Mouse (Mus musculus) heart, embryonic 14.5 days (tissue): ENCODE measurements around the gene Ccdc177. TPM values are rescaled to one million over a fixed set of nuclear protein-coding genes. Genes with fewer than 3 reads are reported as not detected.

ENCODE experiments used
- ATAC-seq: fragments of 200-750 bp; cut with Nextera tagmentation; 2 replicates; pipeline ENCODE4 v1.8.0; 2017; ENCODE audit warnings: low read depth, moderate TSS enrichment; ENCODE audit not compliant: insufficient number of reproducible peaks, insufficient read depth, low FRiP score
- H3K27ac ChIP-seq, 2 experiments: fragments of 200-500 bp in 1 of 2; fragments of 300-500 bp in 1 of 2; sonication (generic) in 1 of 2; replicated peaks in 1 of 2; 2 replicates each; pipeline ENCODE4 v1.5.1; 2012 to 2014; ENCODE audit warnings: low read depth in 2 of 2, low read length in 2 of 2, control low read depth in 1 of 2, mild to moderate bottlenecking in 1 of 2, mixed read lengths in 1 of 2; ENCODE audit not compliant: control insufficient read depth in 1 of 2, insufficient read depth in 1 of 2
- H3K27me3 ChIP-seq: fragments of 300-500 bp; sonication (generic); 2 replicates; pipeline ENCODE4 v1.6.1; 2014; ENCODE audit warnings: mild to moderate bottlenecking, low read length, control low read depth; ENCODE audit not compliant: control insufficient read depth, insufficient read depth
- H3K36me3 ChIP-seq: fragments of 300-500 bp; sonication (generic); 2 replicates; pipeline ENCODE4 v1.6.1; 2014; ENCODE audit warnings: mild to moderate bottlenecking, control low read depth, low read length, mixed read lengths; ENCODE audit not compliant: control insufficient read depth, insufficient read depth
- H3K4me1 ChIP-seq, 2 experiments: fragments of 200-500 bp in 1 of 2; fragments of 300-500 bp in 1 of 2; sonication (generic) in 1 of 2; 2 replicates each; pipeline ENCODE4 v1.6.1; 2012 to 2014; ENCODE audit warnings: low read length in 2 of 2, control low read depth in 1 of 2, mixed read lengths in 1 of 2; ENCODE audit not compliant: control insufficient read depth in 2 of 2, insufficient read depth in 2 of 2
- H3K4me2 ChIP-seq: fragments of 300-500 bp; sonication (generic); 2 replicates; pipeline ENCODE4 v1.6.1; 2014; ENCODE audit warnings: mild to moderate bottlenecking, low read length
- H3K4me3 ChIP-seq, 2 experiments: fragments of 200-500 bp in 1 of 2; fragments of 300-500 bp in 1 of 2; sonication (generic) in 1 of 2; 2 replicates each; pipeline ENCODE4 v1.5.1; 2012 to 2014; ENCODE audit warnings: low read length in 2 of 2, mild to moderate bottlenecking in 2 of 2, control low read depth in 1 of 2, low read depth in 1 of 2, moderate library complexity in 1 of 2; ENCODE audit not compliant: control insufficient read depth in 1 of 2, insufficient read depth in 1 of 2
- H3K9ac ChIP-seq: fragments of 300-500 bp; sonication (generic); 2 replicates; pipeline ENCODE4 v1.6.1; 2014; ENCODE audit warnings: mild to moderate bottlenecking, low read length
- H3K9me3 ChIP-seq: fragments of 300-500 bp; sonication (generic); 2 replicates; pipeline ENCODE4 v1.6.1; 2016; ENCODE audit warnings: low read length, control low read depth; ENCODE audit not compliant: control insufficient read depth
- WGBS: fragments of 180-500 bp; shearing (Covaris S2); extraction: QIAGEN DNeasy Blood & Tissue Kit; methylation state at CpG from one replicate; pipeline ENCODE4 v1.1.7; 2014; 5-methylcytosine and 5-hydroxymethylcytosine counted together
- polyA plus RNA-seq: library from polyadenylated mRNA; unstranded; fragments of >200 nt; fragmentation: Nextera tagmentation; extraction: Ambion mirVana; gene quantifications from 2 replicates; pipeline ENCODE4 v1.2.1, GENCODE M21; 2014

Gene Ccdc177
- polyA plus RNA-seq, 1 experiment from 2014 or later: not detected

GRCm38 (mm10) chr12:80720507-80720906 lies 40.0 kb downstream of the Ccdc177 start:
- Histone ChIP-seq H3K4me1 (peaks cover 6 to 8% of the 10 kb centered on the region in 2 experiments; a peak in 3 of 4 replicates), H3K4me3 (no peak overlapping the region), H3K27ac (no peak overlapping the region), H3K4me2 (no peak overlapping the region), H3K36me3 (no peaks in the 10 kb centered on the region), H3K9me3 (no peaks in the 10 kb centered on the region), H3K9ac (no peak overlapping the region), H3K27me3 (0 out of 2 replicates have a peak, but pooled peaks cover 5% of the 10 kb centered on the region)
- ATAC-seq: no peak
- 75% methylated on average over 12 of the region's 12 CpGs for WGBS

GRCm38 (mm10) chr12:80719141-80719540 lies 41.3 kb downstream of the Ccdc177 start:
- no peak overlapping the region for H3K9ac ChIP-seq
- H3K4me2 ChIP-seq: no peak overlapping the region
- no peak overlapping the region for H3K27ac ChIP-seq
- no peaks in the 10 kb centered on the region for H3K27me3 ChIP-seq
- WGBS: 62% methylated on average over 2 of the region's 2 CpGs
- H3K36me3 ChIP-seq: no peaks in the 10 kb centered on the region
- no peaks in the 10 kb centered on the region for H3K9me3 ChIP-seq
- no peak overlapping the region for H3K4me3 ChIP-seq
- peaks cover 11 to 13% of the 10 kb centered on the region in 2 experiments; a peak in 3 of 4 replicates for H3K4me1 ChIP-seq
- ATAC-seq: no peak

GRCm38 (mm10) chr12:80715915-80716314 lies 44.6 kb downstream of the Ccdc177 start:
- Histone ChIP-seq H3K27me3 (no peaks in the 10 kb centered on the region), H3K27ac (peak overlapping the region in 1 of 2 experiments; percentile 71; a peak in 2 of 4 replicates), H3K4me3 (no peak overlapping the region), H3K9me3 (no peaks in the 10 kb centered on the region), H3K4me2 (no peak overlapping the region), H3K9ac (no peak overlapping the region; the same call in 1 of the 2 replicates), H3K36me3 (no peaks in the 10 kb centered on the region), H3K4me1 (peaks cover 11 to 13% of the 10 kb centered on the region in 2 experiments; a peak in 3 of 4 replicates)
- no peak; the same call in 1 of the 2 replicates for ATAC-seq
- WGBS: 23% methylated on average over 6 of the region's 6 CpGs

GRCm38 (mm10) chr12:80706915-80707604 lies 53.4 kb downstream of the Ccdc177 start:
- 37% methylated on average over 6 of the region's 6 CpGs for WGBS
- Histone ChIP-seq H3K27ac (no peak overlapping the region), H3K9ac (no peak overlapping the region), H3K4me3 (no peak overlapping the region), H3K4me2 (no peak overlapping the region), H3K27me3 (no peaks in the 10 kb centered on the region; the same call in 1 of the 2 replicates), H3K36me3 (no peaks in the 10 kb centered on the region), H3K9me3 (no peaks in the 10 kb centered on the region), H3K4me1 (peaks cover 8 to 13% of the 10 kb centered on the region in 2 experiments; a peak in 3 of 4 replicates)
- ATAC-seq: no peak

- Histone ChIP-seq H3K27ac (no peak overlapping the region), H3K36me3 (no peaks in the 10 kb centered on the region), H3K27me3 (no peaks in the 10 kb centered on the region; the same call in 1 of the 2 replicates), H3K4me1 (peaks cover 11 to 13% of the 10 kb centered on the region in 2 experiments; a peak in 3 of 4 replicates), H3K9me3 (no peaks in the 10 kb centered on the region), H3K4me3 (no peak overlapping the region), H3K4me2 (no peak overlapping the region), H3K9ac (no peak overlapping the region)
- no peak for ATAC-seq
- 51% methylated on average over 11 of the region's 11 CpGs for WGBS
Measured at GRCm38 (mm10) chr12:80706208-80706914, 54.1 kb downstream of the Ccdc177 start.

Other genes with a start within 250 kb of the Ccdc177 start
- gene Galnt16, start 242.4 kb downstream of the Ccdc177 start, polyA plus RNA-seq: 2.1 and 2.4 TPM in 2 replicates
- 19.4 and 21.7 TPM in 2 replicates for gene Slc39a9, start 116.8 kb downstream of the Ccdc177 start, polyA plus RNA-seq
- 152 and 172 TPM in 2 replicates for gene Erh, start 116.3 kb downstream of the Ccdc177 start, polyA plus RNA-seq
- gene Plekhd1, start 68.1 kb downstream of the Ccdc177 start, polyA plus RNA-seq: 0.22 and 0.53 TPM in 2 replicates
- 22.3 and 22.5 TPM in 2 replicates for gene Susd6, start 29.8 kb upstream of the Ccdc177 start, polyA plus RNA-seq
- gene Srsf5, start 184.8 kb upstream of the Ccdc177 start, polyA plus RNA-seq: 208 and 242 TPM in 2 replicates
- gene Slc10a1, start 208.0 kb upstream of the Ccdc177 start, polyA plus RNA-seq: 0.58 and 0.74 TPM in 2 replicates